ENCODE assay signal across 25 mouse cellular contexts in genomic region chr9:22012731-22013130, GRCm38 (mm10). TPM values are rescaled to one million over a fixed set of nuclear protein-coding genes. Genes with fewer than 3 reads are reported as not detected.
DNase-seq lines count a peak whose midpoint lies in the region; ATAC-seq lines count a peak whose summit lies in the region.
"Had no signal": no experiment of that assay in that cellular context is flagged by ENCODE, and none has a peak within 500 bp of the region (broad histone marks: within the 10 kb centered on the region; RNA-seq: fewer than 3 reads in every experiment).

No protein-coding gene starts in this region.

- peak; percentile 41 to 61 for DNase-seq in cerebellum, postnatal 14 days
- no peak for DNase-seq in cerebellum, adult 11 months
- no peak for DNase-seq in hindbrain, embryonic 14.5 days (ENCODE audit: low spot score)
- no peak for DNase-seq in left cerebral cortex, postnatal 25 days (ENCODE audit: low spot score in 2 of 2)
- no peak for DNase-seq in adrenal gland, postnatal 14 days
- DNase-seq: adrenal gland, postnatal 36 days; cerebellum, adult 9-10 months; embryo, embryonic 11 days; heart, postnatal 10 days; kidney, adult 2 months; kidney, postnatal 10 days; layer of hippocampus, postnatal 36 days; lung, postnatal 4 days had no signal

- intact Hi-C loops in left cerebral cortex, postnatal 25 days (cut with DNase I), result no loop called here

- H3K36me3 ChIP-seq in hindbrain, embryonic 12.5 days, result peaks cover 68% of the 10 kb centered on the region
- H3K36me3 ChIP-seq in hindbrain, embryonic 14.5 days (replicated peaks; ENCODE audit: control insufficient read depth, insufficient read depth), result peaks cover 93% of the 10 kb centered on the region
- H3K36me3 ChIP-seq in neural tube, embryonic 12.5 days, result peaks cover 83% of the 10 kb centered on the region

- H3K9me3 ChIP-seq in hindbrain, embryonic 12.5 days (replicated peaks), result no peaks in the 10 kb centered on the region
- no peaks in the 10 kb centered on the region for H3K9me3 ChIP-seq in hindbrain, embryonic 14.5 days (ENCODE audit: control insufficient read depth, low read length)
- H3K9me3 ChIP-seq in neural tube, embryonic 12.5 days, result no peaks in the 10 kb centered on the region
- H3K9me3 ChIP-seq: embryonic facial prominence, embryonic 15.5 days; lung, embryonic 15.5 days; neural tube, embryonic 13.5 days; stomach, embryonic 15.5 days had no signal

- no peaks in the 10 kb centered on the region for H3K27me3 ChIP-seq in hindbrain, embryonic 12.5 days
- no peaks in the 10 kb centered on the region for H3K27me3 ChIP-seq in hindbrain, embryonic 14.5 days (ENCODE audit: control insufficient read depth, insufficient read depth, low read length)
- no peaks in the 10 kb centered on the region for H3K27me3 ChIP-seq in neural tube, embryonic 12.5 days (replicated peaks)
- H3K27me3 ChIP-seq: embryonic facial prominence, embryonic 15.5 days; lung, embryonic 15.5 days; neural tube, embryonic 13.5 days; stomach, embryonic 15.5 days had no signal

- no peak overlapping the region for H3K4me3 ChIP-seq in hindbrain, embryonic 12.5 days
- H3K4me3 ChIP-seq in hindbrain, embryonic 14.5 days (replicated peaks; ENCODE audit: low read length), result no peak overlapping the region
- no peak overlapping the region for H3K4me3 ChIP-seq in neural tube, embryonic 12.5 days
- H3K4me3 ChIP-seq: embryonic facial prominence, embryonic 15.5 days; layer of hippocampus, adult 2 months; lung, embryonic 15.5 days; neural tube, embryonic 13.5 days; stomach, embryonic 15.5 days had no signal

- no peak overlapping the region for H3K4me2 ChIP-seq in hindbrain, embryonic 12.5 days (replicated peaks)
- H3K4me2 ChIP-seq in hindbrain, embryonic 14.5 days (replicated peaks), result no peak overlapping the region
- H3K4me2 ChIP-seq in neural tube, embryonic 12.5 days (replicated peaks), result no peak overlapping the region
- H3K4me2 ChIP-seq: embryonic facial prominence, embryonic 15.5 days; heart, embryonic 11.5 days; lung, embryonic 15.5 days; neural tube, embryonic 13.5 days; stomach, embryonic 15.5 days had no signal

- H3K4me1 ChIP-seq in hindbrain, embryonic 12.5 days, result peaks cover 10% of the 10 kb centered on the region; the same call in 1 of the 2 replicates
- no peaks in the 10 kb centered on the region for H3K4me1 ChIP-seq in hindbrain, embryonic 14.5 days (replicated peaks; ENCODE audit: control insufficient read depth, insufficient read depth, low read length)
- peaks cover 11% of the 10 kb centered on the region for H3K4me1 ChIP-seq in neural tube, embryonic 12.5 days
- H3K4me1 ChIP-seq: embryonic facial prominence, embryonic 15.5 days; lung, embryonic 15.5 days; stomach, embryonic 15.5 days had no signal

- H3K9ac ChIP-seq in hindbrain, embryonic 12.5 days, result no peak overlapping the region
- H3K9ac ChIP-seq in hindbrain, embryonic 14.5 days, result no peak overlapping the region
- H3K9ac ChIP-seq in neural tube, embryonic 12.5 days, result no peak overlapping the region
- H3K9ac ChIP-seq: embryonic facial prominence, embryonic 15.5 days; liver, embryonic 14.5 days; lung, embryonic 15.5 days; neural tube, embryonic 13.5 days; stomach, embryonic 15.5 days had no signal

- peak overlapping the region; percentile 30; the same call in 1 of the 2 replicates for H3K27ac ChIP-seq in hindbrain, embryonic 12.5 days
- H3K27ac ChIP-seq in hindbrain, embryonic 14.5 days, result no peak overlapping the region
- H3K27ac ChIP-seq in neural tube, embryonic 12.5 days, result no peak overlapping the region
- H3K27ac ChIP-seq: embryonic facial prominence, embryonic 15.5 days; layer of hippocampus, adult 2 months; liver, embryonic 14.5 days; lung, embryonic 15.5 days; neural tube, embryonic 13.5 days; stomach, embryonic 15.5 days had no signal

- peak; percentile 42 for ATAC-seq in hindbrain, embryonic 12.5 days (ENCODE audit: low FRiP score)
- no peak; the same call in 1 of the 2 replicates for ATAC-seq in hindbrain, embryonic 14.5 days (ENCODE audit: low FRiP score)
- 0 out of 2 replicates have a peak, but pooled peaks have one; percentile 15 for ATAC-seq in granulocyte monocyte progenitor cell, adult 5-6 weeks (replicated peaks; ENCODE audit: poor library complexity, severe bottlenecking)
- ATAC-seq in neural tube, embryonic 12.5 days (ENCODE audit: low FRiP score, low read depth), result peak; percentile 34; the same call in 1 of the 2 replicates

- 95% methylated on average over 13 of the region's 13 CpGs for WGBS in hindbrain, embryonic 12.5 days
- 91% methylated on average over 13 of the region's 13 CpGs for WGBS in hindbrain, embryonic 14.5 days
- 91% methylated on average over 13 of the region's 13 CpGs for WGBS in neural tube, embryonic 12.5 days

RNA-seq across cellular contexts. Expression of gene Prkcsh, which starts 10.1 kb away (rescaled TPM):
- polyA plus RNA-seq in hindbrain, embryonic 12.5 days (2016; fragmentation: Nextera tagmentation; extraction: Ambion mirVana), result 106 and 108 TPM in 2 replicates
- 70.1 and 73.6 TPM in 2 replicates for polyA plus RNA-seq in hindbrain, embryonic 14.5 days (2014; fragmentation: Nextera tagmentation; extraction: Ambion mirVana)
- 61.4 and 68.4 TPM in 2 replicates for total RNA-seq in granulocyte monocyte progenitor cell, adult 5-6 weeks (2014; fragmentation: Nextera tagmentation)
- 127 and 144 TPM in 2 replicates for total RNA-seq in granulocyte monocyte progenitor cell, adult 5-6 weeks (2017)
- 104 and 109 TPM in 2 replicates for polyA plus RNA-seq in neural tube, embryonic 12.5 days (2016; fragmentation: Nextera tagmentation; extraction: Ambion mirVana)
- total RNA-seq in left cerebral cortex, postnatal 25 days (2021), result 10 to 100 TPM; 97.0 to 98.1 TPM
- 133 and 135 TPM in 2 replicates for total RNA-seq in adrenal gland, postnatal 14 days (2021)

RNA-seq across cellular contexts. Expression of gene Ccdc151, which starts 10.3 kb away (rescaled TPM):
- polyA plus RNA-seq in hindbrain, embryonic 12.5 days (2016; fragmentation: Nextera tagmentation; extraction: Ambion mirVana), result 4.1 and 4.7 TPM in 2 replicates
- 4.1 and 6.2 TPM in 2 replicates for polyA plus RNA-seq in hindbrain, embryonic 14.5 days (2014; fragmentation: Nextera tagmentation; extraction: Ambion mirVana)
- total RNA-seq in granulocyte monocyte progenitor cell, adult 5-6 weeks (2014; fragmentation: Nextera tagmentation), result not detected in 2 replicates
- not detected in 2 replicates for total RNA-seq in granulocyte monocyte progenitor cell, adult 5-6 weeks (2017)
- 2.7 and 3.6 TPM in 2 replicates for polyA plus RNA-seq in neural tube, embryonic 12.5 days (2016; fragmentation: Nextera tagmentation; extraction: Ambion mirVana)
- total RNA-seq in left cerebral cortex, postnatal 25 days (2021), result 1 to 10 TPM; 8.2 to 9.1 TPM
- total RNA-seq in adrenal gland, postnatal 14 days (2021), result 0.45 and 0.56 TPM in 2 replicates
- total RNA-seq: heart, postnatal 10 days had no signal
- polyA plus RNA-seq: heart, embryonic 11.5 days; spleen, adult 2 months had no signal

RNA-seq across cellular contexts. Expression of gene Rgl3, which starts 23.5 kb away (rescaled TPM):
- 1.9 TPM in 2 replicates for polyA plus RNA-seq in hindbrain, embryonic 12.5 days (2016; fragmentation: Nextera tagmentation; extraction: Ambion mirVana)
- polyA plus RNA-seq in hindbrain, embryonic 14.5 days (2014; fragmentation: Nextera tagmentation; extraction: Ambion mirVana), result 1.3 and 1.9 TPM in 2 replicates
- not detected in 2 replicates for total RNA-seq in granulocyte monocyte progenitor cell, adult 5-6 weeks (2014; fragmentation: Nextera tagmentation)
- total RNA-seq in granulocyte monocyte progenitor cell, adult 5-6 weeks (2017), result not detected in 2 replicates
- polyA plus RNA-seq in neural tube, embryonic 12.5 days (2016; fragmentation: Nextera tagmentation; extraction: Ambion mirVana), result 2.0 and 2.8 TPM in 2 replicates
- total RNA-seq in left cerebral cortex, postnatal 25 days (2021), result 1 to 10 TPM; 1.8 to 2.0 TPM
- 18.1 and 19.0 TPM in 2 replicates for total RNA-seq in adrenal gland, postnatal 14 days (2021)
- total RNA-seq: MEL had no signal

RNA-seq across cellular contexts. Expression of gene Elavl3, which starts 39.1 kb away (rescaled TPM):
- polyA plus RNA-seq in hindbrain, embryonic 12.5 days (2016; fragmentation: Nextera tagmentation; extraction: Ambion mirVana), result 62.6 and 62.9 TPM in 2 replicates
- 129 and 130 TPM in 2 replicates for polyA plus RNA-seq in hindbrain, embryonic 14.5 days (2014; fragmentation: Nextera tagmentation; extraction: Ambion mirVana)
- total RNA-seq in granulocyte monocyte progenitor cell, adult 5-6 weeks (2014; fragmentation: Nextera tagmentation), result not detected in 2 replicates
- total RNA-seq in granulocyte monocyte progenitor cell, adult 5-6 weeks (2017), result 0.31 TPM in 1 of 2 replicates, not detected in the other
- polyA plus RNA-seq in neural tube, embryonic 12.5 days (2016; fragmentation: Nextera tagmentation; extraction: Ambion mirVana), result 73.5 and 77.9 TPM in 2 replicates
- total RNA-seq in left cerebral cortex, postnatal 25 days (2021), result 100 to 1,000 TPM; 158 to 160 TPM
- total RNA-seq in adrenal gland, postnatal 14 days (2021), result 2.4 and 3.0 TPM in 2 replicates
- polyA plus RNA-seq: spleen, adult 2 months had no signal

RNA-seq across cellular contexts. Expression of gene Epor, which starts 49.4 kb away (rescaled TPM):
- 4.3 TPM in 2 replicates for polyA plus RNA-seq in hindbrain, embryonic 12.5 days (2016; fragmentation: Nextera tagmentation; extraction: Ambion mirVana)
- polyA plus RNA-seq in hindbrain, embryonic 14.5 days (2014; fragmentation: Nextera tagmentation; extraction: Ambion mirVana), result 1.4 and 2.4 TPM in 2 replicates
- total RNA-seq in granulocyte monocyte progenitor cell, adult 5-6 weeks (2014; fragmentation: Nextera tagmentation), result 0.21 and 0.41 TPM in 2 replicates
- total RNA-seq in granulocyte monocyte progenitor cell, adult 5-6 weeks (2017), result 0.77 TPM in 1 of 2 replicates, not detected in the other
- 3.5 and 4.0 TPM in 2 replicates for polyA plus RNA-seq in neural tube, embryonic 12.5 days (2016; fragmentation: Nextera tagmentation; extraction: Ambion mirVana)
- total RNA-seq in left cerebral cortex, postnatal 25 days (2021), result 1 to 10 TPM; 7.9 to 8.9 TPM
- 3.8 and 4.1 TPM in 2 replicates for total RNA-seq in adrenal gland, postnatal 14 days (2021)

Comparison
In these comparisons a context has a peak if more than half of its experiments do, and no peak if none do; other contexts are left out.
1. DNase-seq: peak in cerebellum, postnatal 14 days (2 of 2); none in cerebellum, adult 11 months (single experiment), hindbrain, embryonic 14.5 days (single experiment), left cerebral cortex, postnatal 25 days (0 of 2) and adrenal gland, postnatal 14 days (single experiment).